Mouse (Mus musculus): ENCODE measurements at regions not wholly inside any gene's neighbourhood (a gene's known extent, or its start where the extent isn't known, plus 50 kb on each side); places are given as distances from the start of the nearest gene placed in this dataset.

DNA sequence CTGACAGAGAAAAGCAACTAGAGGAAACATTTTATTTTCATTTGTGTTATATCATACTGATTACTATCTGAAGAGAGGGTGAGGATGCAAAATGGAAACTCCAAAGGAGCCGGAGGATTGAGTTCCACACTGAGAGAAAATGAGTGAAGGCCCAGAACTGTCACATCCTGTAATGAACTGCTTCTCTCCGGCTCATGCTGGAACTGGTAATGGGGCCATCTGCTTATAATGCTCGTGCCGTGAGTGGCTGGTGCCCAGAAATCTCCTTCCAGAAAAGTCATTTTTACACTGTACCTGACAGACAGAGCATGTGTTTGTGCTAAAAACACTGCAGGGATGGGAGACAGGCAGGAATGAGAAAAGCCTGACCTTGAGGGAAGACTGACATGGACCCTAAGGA lies 483.5 kb upstream of the Pkdcc start:
- no peak for DNase-seq (ENCODE audit: low read depth, low spot score)

DNA sequence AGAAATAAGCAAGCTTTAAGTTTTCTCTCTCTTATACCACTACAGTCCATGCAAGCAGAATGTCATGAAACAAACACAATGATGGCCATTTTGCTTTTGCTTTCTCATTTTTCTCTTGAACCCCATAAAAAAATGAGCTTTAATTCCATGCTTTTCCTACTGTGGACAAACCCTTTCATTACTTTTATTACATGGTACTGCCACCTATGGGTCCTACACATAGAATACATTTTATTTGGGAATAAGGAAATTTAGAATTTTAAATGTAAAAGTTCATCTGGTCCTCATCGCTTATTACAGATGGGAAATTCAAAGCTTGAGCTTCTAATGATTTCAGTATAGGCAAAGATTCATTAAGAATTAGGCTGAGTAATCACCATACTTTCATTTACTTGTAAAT lies 472.6 kb upstream of the Pkdcc start:
- no peak for DNase-seq (ENCODE audit: low read depth, low spot score)

DNA sequence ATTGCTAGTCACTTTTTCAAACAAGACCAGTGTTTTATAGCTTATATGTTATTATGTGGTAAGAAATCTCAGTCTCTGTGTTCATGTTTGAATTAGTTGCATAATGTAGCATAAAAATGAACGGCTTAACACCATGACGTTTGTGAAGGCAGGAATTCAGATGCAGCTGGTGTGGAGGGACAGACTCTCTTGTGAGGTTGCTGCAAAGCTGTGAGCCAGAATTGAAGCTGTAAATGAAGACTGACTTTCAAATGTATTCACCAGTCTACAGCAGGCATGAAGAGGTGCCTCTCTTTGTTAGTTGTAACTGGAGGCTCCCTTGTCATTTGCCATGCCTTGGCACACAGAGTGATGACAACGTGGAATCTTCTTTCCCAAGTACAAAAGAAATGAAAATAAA lies 457.7 kb upstream of the Pkdcc start:
- no peak for DNase-seq (ENCODE audit: low read depth, low spot score)

- no peak for DNase-seq (ENCODE audit: low read depth, low spot score)
These were observed 436.0 kb upstream of the Pkdcc start for GRCm38 (mm10) chr17:82779096-82779495.

DNA sequence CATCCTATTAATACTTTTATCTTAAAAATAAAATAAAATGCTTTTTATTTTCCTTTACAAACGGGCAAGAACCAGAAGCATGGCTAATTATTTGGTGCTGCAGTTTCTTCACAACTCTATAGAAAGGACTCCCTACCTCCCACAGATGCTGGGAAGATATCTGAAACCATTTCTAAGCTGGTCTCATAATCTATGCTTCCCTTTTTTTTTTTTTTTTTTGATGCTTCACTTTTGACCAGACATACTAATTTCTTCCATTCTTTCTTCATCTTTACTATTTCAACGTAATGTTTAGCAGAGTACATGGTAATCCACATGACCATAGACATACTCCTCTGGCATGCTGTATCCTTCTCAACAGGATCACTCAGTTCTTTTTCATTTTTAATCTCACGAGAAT lies 393.0 kb upstream of the Pkdcc start:
- DNase-seq (ENCODE audit: low read depth, low spot score) = no peak

GRCm38 (mm10) chr17:82824057-82824456 lies 391.0 kb upstream of the Pkdcc start:
- no peak for DNase-seq (ENCODE audit: low read depth, low spot score)

DNA sequence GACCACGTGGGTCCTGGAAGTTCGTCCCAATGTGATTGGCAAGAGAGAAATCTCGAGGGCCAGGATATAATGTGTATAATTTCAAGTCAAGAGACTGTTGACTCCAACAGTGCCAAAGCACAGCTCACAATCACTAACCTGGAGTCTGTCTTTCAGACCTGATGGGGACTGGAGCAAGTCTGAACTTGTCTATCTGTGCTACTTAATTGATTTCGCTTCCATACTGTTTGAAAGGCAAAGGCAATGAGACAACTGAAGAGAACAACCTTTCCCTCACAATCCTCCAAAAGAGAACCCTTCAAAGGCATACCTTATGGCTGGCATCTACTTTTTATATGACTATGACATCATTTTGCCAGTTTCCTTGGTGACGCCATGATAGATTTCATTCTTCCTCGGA lies 390.5 kb upstream of the Pkdcc start:
- DNase-seq (ENCODE audit: low read depth, low spot score) = no peak

DNA sequence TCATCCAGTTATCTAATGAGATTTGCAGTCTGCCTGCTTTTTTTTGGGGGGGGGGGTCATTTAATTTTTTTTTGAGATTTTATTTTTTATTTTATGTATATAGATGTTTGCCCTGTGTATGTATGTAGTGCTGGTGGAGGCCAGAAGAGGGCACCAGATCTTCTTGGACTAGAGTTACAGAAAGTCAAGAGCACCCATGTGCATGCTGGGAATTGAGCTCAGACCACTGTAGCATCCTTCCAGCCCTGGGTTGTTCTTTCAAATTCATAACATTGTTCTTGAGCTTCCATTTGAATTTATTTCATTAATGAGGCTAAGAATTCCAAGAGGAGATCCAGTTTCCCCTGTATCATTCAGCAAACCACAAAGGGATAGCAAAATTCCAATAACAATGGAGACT lies 387.9 kb upstream of the Pkdcc start:
- DNase-seq (ENCODE audit: low read depth, low spot score) = no peak

DNA sequence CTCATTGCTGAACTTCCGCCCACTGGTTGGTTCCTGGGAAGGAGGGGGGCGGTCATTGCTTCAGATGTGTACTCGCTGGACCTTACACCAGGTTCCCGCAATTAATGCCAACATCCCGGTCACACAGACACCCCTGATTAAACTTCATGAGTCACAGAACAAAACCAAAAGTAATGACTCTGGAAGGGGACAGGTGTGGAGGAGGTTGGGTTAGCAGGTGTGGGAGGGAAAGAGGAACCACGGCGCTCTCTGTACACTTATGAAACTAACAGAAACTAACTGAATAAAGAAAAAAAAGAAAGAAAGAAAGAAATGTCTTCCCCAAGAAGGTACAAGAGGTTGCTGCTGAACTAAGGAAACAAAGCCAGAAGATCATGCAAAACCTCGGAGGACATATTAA lies 387.3 kb upstream of the Pkdcc start:
- DNase-seq (ENCODE audit: low read depth, low spot score) = no peak

- no peak for DNase-seq (ENCODE audit: low read depth, low spot score)
These were observed 386.6 kb upstream of the Pkdcc start for GRCm38 (mm10) chr17:82828434-82828997.

GRCm38 (mm10) chr17:82829415-82829814 lies 385.7 kb upstream of the Pkdcc start:
- no peak for DNase-seq (ENCODE audit: low read depth, low spot score)

DNA sequence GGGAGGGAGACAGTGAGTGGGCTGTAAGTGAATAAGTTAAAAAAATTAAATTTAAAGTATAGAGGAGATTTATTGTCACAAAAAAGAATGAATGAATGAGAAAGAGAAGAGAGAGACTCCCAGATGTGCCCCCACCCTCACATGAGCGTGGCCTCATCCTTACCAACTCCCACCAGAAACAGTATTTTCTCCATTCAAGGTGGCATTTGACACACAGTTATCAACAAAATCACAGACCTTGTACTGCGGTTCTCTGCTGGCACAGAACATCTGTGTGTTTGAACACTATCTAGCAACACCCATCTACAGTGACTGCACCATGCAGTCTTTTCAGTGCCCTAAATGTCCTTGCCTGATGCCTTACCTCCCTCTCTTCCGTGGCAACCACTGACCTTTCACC lies 380.9 kb upstream of the Pkdcc start:
- no peak for DNase-seq (ENCODE audit: low read depth, low spot score)

GRCm38 (mm10) chr17:82836115-82836514 lies 379.0 kb upstream of the Pkdcc start:
- DNase-seq (ENCODE audit: low read depth, low spot score) = no peak

DNA sequence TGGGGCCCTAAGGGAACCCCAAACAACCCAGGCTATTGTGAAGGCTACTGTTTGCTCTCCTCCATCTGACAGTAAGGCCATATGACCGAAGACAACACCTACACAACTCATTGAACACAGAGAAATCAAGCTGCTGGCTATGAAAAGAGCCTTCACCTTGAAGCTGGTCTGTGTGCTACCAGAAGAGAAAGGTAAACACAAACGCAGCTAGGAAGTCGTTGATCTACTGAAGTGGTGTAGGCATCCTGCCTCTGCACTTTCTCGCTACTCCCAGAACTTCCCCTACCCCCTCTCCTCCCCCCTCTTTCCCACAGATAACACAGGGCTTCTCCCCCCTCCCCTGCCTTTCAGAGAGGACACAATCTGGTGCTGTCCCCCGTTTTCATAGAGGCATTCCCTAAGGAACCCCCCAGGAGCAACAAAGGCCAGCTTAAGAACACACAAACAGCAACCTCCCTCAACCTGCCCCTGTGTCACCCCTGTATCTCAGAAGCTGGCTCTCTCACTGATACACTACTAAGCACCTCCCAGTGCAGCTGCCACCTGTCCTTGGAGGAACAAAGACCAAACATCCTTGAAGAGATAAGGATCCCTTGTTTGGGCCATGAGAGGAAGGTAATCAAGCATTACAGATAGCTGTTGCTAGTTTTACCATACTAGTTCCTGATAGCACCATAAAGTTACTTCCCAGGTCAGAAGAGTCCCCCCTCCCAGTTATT lies 368.2 kb upstream of the Pkdcc start:
- no peak for DNase-seq (ENCODE audit: low read depth, low spot score)

DNA sequence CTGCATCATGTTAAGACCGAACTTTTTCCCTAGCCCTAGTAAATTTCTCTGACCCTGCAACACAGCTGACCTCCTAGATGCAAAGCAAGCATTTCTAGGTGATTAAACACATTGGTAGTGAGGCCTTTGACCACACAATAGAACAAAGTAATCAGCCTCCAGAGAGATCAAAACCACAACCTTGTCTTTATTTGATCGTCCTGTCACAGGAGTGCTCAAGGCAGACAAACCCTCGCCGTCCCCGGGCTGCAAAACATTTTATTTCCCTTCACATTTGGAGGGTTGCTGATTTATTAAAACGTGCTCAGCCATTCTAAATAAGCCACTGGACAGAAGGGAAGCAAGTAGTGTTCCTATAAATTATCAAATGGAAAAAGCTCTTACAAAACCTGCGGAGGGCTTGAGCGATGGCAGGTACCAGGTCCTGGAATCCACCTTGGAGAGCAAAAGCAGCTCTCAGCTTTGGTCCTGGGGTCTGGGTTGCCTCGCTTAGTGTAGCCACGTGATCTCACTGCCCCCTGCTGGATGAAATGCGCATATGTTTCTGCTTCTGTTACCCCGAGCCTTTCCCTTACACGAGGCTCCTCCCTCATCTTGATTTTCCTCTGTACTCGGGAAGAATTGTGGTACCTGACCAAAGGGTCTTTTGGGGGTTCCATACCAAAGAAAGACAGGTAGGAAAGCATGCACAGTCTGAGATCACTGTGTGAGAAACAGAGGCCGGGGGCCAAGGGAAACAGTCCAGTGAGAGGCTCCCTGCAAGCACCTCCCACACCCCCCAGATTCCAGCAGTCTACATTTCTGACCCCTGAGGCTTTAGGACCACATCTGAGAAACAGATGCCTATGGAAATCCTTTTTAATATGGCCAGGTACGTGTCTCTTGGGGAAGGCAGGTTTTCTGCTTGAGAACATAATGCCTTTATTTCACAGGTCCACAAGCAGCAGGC lies 357.6 kb upstream of the Pkdcc start:
- peak; percentile 89 for DNase-seq (ENCODE audit: low read depth, low spot score)

DNA sequence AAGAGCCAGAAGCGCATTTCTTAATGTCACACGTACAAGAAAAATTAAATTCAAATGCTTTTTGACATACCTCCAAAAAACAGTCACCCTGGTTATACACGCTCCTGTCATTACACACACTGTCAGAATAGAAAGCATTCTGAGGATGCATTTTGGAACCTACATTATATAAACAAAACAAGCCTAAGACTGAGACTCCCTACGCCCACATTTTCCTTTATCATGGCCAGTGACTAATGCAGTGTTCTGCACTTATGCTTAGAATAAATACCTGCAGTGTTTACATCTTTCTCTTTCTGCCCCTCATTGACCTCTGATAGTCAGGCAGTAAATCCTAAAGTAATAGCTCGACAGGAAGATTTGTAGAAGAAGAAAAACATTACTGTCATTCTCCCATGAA lies 354.7 kb upstream of the Pkdcc start:
- DNase-seq (ENCODE audit: low read depth, low spot score) = no peak

- DNase-seq (ENCODE audit: low read depth, low spot score) = no peak
These were observed 354.1 kb upstream of the Pkdcc start for GRCm38 (mm10) chr17:82860966-82861365.

DNA sequence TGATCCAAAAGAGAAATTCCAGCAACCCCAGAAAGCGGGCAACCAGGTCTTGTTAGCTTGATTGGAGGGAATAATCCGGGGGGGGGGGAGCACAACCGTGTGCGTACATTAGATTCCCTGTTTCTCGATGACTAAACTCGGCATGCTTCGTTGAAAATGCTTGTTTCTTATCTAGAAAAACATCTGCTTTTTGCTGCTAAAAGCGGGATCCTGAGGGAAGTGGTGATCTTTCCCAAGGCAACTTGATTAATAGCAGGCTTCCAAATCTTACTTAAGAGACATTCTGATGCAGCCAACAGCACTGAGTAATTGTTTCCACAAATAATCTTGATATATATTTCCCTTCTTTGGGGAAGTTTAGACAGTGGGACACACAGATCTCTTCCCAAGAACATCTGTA lies 338.0 kb upstream of the Pkdcc start:
- no peak for DNase-seq (ENCODE audit: low read depth, low spot score)

- DNase-seq (ENCODE audit: low read depth, low spot score) = peak; percentile 61
These were observed 314.5 kb upstream of the Pkdcc start for GRCm38 (mm10) chr17:82900602-82901001.

DNA sequence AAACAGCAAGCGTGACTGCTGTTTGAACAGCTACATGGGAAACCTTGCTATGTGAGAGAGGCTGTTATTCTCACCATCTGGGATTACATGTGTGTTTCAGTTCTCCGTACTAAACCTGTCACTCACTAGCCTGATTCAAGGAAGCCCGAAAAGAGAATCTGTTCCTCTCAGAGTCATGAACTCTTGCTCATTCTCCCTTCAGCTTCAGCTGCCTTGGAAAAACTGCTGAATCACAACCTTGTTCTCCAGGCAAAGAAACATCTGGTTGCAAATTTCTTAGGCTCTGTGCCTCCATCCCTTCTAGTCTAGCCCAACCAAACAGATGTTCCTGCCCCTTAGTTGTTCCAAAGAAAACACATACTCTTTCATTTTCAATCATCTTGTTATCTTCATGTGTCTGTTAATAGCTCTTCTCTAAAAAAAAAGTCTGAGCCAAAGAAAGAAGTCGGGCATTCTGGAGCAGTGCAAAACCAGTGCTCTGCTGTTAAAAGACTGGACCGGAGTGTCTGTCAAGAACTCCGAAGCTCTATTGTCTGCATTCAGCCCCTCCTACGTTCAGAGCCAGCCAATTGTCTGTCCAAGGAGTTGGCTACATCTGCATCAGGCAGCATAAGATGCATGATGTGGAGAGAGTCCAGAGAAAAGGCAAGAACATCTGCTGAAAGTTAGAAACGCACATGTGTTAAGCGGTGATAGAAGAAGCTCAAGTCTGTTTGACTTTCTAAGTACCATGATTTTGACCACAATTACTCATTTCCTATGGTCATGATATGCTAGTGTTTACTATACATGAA lies 313.8 kb upstream of the Pkdcc start:
- DNase-seq (ENCODE audit: low read depth, low spot score) = peak; percentile 43

DNA sequence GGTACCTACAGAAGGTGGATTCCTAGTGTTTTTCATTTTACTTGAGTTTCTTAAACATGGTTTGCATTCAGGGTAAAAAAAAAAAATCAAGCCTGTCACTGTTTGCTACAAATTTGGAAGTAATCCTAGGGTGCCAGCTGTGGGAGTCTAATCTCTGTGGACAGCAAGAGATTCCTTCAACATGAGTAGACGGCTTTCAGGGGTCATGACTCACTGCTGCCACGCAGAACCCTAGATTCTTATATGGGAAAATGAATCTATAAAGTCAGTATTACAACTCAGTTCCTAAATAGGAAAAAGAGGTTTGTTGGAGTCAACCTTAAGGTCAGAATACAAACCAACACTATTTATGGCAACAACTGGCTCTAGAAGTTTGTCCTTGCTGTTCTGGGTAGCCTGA lies 310.1 kb upstream of the Pkdcc start:
- no peak for DNase-seq (ENCODE audit: low read depth, low spot score)

DNA sequence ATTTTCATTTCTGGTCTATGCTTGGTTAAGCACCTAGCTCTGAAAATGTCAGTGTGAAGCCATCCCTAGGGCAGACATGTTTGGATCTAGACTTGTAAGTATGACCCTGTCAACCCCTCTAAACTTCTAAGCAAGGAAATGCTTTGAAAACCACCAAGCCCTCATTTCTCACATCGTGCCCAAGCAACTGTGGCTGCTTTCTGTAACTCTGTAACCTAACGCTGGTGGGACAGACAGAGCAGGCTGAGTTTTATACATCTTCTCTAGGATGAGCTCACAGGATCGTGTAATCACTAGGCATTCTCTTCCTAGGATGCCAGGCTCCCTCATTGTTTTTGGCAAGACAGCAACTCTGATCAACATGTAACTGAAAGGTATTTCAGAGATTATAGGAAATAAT lies 309.6 kb upstream of the Pkdcc start:
- no peak for DNase-seq (ENCODE audit: low read depth, low spot score)
